Mouse (Mus musculus) bone marrow, adult 2 months (tissue): ENCODE measurements around the gene Btnl4.

Source experiments
- CTCF ChIP-seq: fragments of 200-500 bp; IDR thresholded peaks from 2 replicates; pipeline ENCODE4 v1.5.1; 2011; ENCODE audit warnings: low read length, control low read depth; ENCODE audit not compliant: control insufficient read depth, insufficient read depth
- POLR2A ChIP-seq: fragments of 200-500 bp; IDR thresholded peaks from 2 replicates; pipeline ENCODE4 v1.6.1; 2011; ENCODE audit warnings: low read depth, mild to moderate bottlenecking, control low read depth, low read length, borderline replicate concordance; ENCODE audit not compliant: control insufficient read depth

GRCm38 (mm10) chr17:34437606-34438005 lies 39.5 kb downstream of the Btnl4 start:
- no peak for TF ChIP-seq CTCF
- TF ChIP-seq POLR2A = no peak
